Mouse (Mus musculus) urinary bladder, postnatal 10 days (tissue): ENCODE results near the gene Gtf2ird1.
"Not testable (repeated sequence)": the region's sequence is repeated elsewhere in the genome, so short reads cannot be mapped to it uniquely, and the experiment has no call there.

Experiments
- DNase-seq: peaks from one replicate; pipeline ENCODE4 v3.0.0; 2022; ENCODE audit warnings: low spot score

Gene Gtf2ird1

GRCm38 (mm10) chr5:134475006-134475605, 18.6 kb upstream of the Gtf2ird1 start:
- DNase-seq = no peak

DNA sequence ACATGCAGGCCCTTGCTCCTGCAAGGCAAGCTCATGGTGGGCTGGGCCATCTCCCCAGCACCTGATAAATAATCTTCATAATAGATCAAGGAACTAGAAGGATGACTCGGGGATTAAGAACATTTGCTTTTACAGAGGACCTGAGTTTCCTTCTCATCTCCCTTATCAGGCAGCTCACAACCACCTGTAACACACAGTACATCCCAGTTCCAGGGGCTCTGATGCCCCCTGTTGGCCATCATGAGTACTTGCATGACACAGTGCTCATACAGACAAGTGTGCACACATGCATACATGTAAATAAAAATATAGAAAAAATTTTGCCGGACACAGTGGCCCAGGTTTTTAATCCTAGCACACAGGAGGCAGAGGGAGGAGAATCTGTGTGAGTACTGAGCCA, 17.4 kb upstream of the Gtf2ird1 start:
- DNase-seq = no peak

GRCm38 (mm10) chr5:134470538-134471169, 14.1 kb upstream of the Gtf2ird1 start:
- DNase-seq = no peak

DNA sequence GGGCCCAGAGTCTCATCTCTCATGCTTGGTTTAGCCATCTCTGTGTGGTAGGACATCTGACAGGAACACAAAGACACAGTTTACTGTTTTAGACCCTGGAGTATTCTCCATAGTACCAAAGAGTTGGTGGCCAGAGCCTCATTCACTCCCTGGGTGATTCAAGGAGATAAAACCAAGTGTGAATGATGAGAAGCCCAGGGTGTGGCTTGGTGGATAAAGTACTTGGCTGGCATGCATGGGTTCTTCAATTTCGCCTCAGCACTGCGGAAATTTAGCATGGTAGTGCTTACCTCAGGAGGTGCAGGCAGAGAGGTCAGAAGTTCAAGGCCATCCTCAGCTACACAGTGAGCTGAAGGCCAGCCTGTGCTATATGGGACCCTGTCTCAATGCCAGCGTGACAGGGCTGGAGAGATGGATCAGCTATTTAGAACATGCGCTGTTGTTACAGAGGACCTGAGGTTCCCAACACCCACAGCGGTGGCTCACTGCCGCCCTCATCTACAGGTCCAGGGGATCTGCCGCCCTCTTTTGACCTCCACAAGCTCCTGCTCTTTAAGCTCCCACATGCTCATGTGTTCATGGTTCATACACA, 13.1 kb upstream of the Gtf2ird1 start:
- no peak for DNase-seq

GRCm38 (mm10) chr5:134468158-134468765, 11.7 kb upstream of the Gtf2ird1 start:
- DNase-seq = no peak

DNA sequence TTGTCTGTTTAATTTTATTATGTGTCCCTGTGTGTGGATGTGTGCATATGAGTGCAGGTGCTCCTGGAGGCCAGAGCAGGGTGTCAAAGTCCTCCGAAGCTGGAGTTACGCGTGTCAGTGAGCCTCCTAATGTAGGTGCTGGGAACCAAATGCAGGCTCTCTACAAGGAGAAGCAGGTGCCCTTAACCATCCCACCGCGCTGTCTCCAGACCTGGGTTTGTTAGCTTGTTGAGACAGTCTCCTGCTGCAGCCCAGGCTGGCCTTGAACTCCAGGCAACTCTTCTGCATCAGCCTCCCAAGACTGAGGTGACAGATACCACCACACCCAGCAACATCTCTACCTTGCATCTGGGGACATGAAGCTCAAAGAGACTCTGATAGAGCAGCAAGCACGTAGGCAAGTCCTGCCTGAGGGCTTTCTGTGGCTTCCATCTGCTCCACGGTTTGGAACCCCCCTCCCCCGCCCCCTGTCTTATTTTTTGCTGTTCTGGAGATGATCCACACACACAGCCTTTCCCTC, 10.6 kb upstream of the Gtf2ird1 start:
- DNase-seq = no peak

DNA sequence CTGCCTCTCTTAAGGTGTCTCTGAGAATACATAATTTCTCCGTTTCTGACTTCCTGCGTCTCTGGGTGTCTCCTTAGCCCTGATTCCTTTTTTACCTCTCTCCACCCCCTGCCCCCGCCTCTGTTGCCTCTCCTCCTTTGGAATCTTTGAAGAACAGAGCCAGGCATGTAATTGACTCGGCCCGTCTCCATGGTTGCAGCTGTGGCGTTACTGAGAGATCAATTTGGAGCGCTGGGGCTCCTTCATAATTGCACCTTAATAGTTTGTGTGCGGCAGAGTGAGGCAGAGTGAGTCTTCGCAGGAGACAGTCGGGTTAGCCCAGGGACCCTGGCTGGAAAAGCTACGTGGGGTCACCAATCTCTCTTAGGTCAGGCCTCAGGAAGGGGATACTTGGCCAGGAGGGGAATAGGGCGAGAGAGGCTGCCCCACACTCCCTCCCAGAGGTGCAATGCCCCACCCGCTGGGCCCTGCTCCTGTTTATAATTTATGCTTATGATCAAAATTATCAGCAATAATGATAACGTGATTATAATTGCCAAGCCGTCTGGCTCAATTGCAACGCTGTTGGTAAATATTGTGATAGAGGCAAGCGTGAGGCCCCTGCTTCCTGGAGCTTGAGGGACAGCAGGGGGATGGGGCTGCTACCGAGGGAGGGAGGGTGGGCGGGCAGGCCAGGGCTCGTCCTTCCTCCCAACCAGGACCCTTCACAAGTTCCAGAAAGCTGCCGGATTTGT, 9.9 kb upstream of the Gtf2ird1 start:
- DNase-seq = no peak

DNA sequence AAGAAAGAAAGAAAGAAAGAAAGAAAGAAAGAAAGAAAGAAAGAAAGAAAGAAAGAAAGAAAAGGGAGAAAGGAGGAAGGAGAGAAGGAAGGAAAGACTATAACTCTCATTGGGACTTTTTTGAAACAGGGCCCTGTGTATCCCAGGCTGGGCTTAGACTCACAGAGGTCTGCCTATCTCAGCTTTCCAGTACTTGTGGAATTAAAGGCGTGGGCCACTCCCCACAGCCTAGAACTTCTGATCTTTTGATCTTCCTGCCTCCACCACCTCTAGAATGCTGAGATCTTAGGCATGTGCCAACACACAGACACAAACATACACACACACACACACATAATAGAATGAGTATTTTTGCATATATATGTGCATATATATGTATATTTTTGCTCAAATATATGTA, 8.7 kb upstream of the Gtf2ird1 start:
- no peak for DNase-seq

DNA sequence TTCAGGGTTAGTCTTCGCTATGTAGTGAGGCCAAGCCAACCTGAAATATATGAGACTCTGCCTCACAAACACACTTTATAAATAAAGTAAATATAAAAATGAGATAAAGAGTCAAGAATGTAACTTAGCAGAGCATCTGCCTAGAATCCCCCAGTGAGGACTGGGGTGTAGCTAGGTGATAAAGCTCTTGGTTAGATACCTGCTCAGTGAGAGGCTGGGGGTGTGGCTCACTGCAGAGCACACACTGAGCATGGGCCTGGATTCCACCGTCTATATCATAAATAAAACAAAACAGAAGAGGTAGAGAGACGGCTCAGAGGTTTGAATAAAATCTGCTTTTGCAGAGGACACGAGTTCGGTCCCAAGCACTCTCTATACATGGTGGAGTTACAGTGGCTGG, 7.7 kb upstream of the Gtf2ird1 start:
- no peak for DNase-seq

DNA sequence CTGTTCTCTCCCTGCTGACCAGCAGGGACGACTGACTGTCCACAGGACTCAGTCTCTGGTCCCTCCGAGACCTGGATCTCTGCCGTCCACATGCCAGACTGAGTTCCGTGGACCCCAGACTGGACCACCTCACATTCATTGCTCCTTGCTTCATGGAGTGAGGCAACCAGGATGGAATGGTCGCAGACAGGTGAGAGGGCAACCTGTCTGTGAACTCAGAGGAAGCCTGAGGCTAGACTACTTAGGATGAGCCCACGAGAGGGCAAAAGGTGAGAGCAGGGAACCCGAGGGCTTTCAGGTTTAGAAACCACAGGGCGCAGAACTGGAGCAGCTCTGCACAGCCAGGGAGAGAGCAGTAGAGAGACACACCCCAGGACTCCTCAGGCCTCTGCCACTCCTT, 6.2 kb upstream of the Gtf2ird1 start:
- DNase-seq = no peak

GRCm38 (mm10) chr5:134462316-134462715, 5.8 kb upstream of the Gtf2ird1 start:
- DNase-seq = no peak

DNA sequence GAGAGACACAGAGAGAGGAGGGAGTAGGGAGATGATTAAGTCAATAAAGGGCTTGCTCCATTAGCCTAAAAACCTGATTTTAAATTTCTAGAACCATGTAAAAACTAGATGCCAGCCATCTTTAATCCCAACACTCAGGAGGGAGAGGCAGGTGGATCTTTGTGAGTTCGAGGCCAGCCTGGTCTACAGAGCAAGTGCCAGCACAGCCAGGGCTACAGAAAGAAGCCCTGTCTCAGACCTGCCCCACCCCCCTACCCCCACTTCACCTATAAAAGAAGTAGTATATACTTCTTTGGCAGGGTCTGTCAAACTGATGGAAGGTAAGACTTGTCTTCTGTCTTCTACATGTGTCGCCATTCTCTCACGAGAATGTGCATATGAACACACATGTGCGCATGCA, 4.0 kb upstream of the Gtf2ird1 start:
- no peak for DNase-seq

DNA sequence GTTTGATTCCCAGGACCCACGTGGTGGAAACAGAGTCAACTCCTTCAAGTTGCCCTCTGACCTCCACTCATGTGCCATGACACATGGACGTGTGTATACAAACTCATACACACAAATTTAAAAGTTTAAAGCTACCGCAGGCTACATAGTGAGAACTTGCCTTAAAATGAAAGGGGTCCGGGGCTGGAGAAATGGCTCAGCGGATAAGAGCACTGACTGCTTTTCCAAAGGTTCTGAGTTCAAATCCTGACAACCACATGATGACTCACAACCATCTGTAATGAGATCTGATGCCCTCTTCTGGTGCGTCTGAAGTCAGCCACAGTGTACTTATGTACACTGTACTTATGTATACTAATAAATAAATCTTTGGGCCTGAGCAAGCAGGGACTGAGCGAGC, 2.6 kb upstream of the Gtf2ird1 start:
- DNase-seq = no peak

- no peak for DNase-seq
These were observed 1.9 kb upstream of the Gtf2ird1 start for GRCm38 (mm10) chr5:134458416-134458815.

- no peak for DNase-seq
These were observed 855 bp upstream of the Gtf2ird1 start for GRCm38 (mm10) chr5:134457371-134457770.

GRCm38 (mm10) chr5:134455914-134456423, 547 bp downstream of the Gtf2ird1 start:
- DNase-seq = no peak

DNA sequence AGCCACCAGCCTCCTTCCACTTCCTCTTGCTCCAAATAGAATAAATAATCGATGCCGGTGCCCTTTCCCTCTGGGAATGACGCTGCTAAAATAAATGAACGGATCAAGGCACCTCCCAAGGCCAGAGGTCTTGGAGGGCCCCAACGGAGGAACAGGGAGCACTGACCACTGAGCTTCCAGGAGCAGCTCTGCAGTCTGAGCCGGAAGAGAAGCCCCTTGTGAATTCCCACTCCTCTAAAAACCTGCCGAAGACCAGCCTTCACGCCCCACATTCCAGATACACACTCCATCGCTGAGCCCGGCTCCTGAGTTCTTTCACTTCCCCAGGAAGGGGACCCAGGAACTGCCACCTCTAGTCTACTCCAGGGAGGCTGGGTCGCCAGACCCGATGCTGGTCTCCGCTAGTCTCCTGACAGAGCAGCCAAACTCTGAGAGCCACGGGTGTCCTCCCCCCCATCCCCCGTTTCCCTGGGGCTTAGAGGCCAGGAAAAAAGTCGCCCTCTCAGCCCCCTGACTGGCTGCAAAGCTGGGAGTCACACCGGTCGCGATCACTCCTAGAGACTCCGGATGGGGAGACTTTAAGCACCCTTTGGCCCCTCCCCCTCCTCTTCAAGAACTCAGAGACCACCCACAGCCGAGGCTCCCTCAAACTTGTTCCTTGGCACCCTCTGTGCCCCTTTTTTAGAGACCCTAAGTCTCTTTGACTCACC, 1.2 kb downstream of the Gtf2ird1 start:
- DNase-seq = no peak

DNA sequence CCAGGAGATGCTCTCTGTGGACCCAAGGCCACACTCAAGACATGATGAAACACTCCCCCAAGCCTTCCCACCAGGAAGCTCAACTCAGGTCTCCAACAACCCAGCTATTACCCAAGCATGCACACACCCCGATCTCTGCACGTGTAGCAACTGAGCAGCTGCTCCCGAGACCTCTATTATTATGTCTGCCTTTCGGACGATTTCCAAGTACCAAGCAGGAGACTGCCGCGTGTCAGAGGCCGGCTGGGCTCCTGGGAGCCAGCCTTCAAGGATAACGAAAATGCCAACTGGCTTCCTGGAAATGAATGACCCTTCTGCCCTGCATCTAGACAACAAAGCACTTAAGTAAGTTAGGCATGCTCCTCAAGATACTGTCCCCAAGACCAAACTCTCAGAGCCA, 2.1 kb downstream of the Gtf2ird1 start:
- no peak for DNase-seq

DNA sequence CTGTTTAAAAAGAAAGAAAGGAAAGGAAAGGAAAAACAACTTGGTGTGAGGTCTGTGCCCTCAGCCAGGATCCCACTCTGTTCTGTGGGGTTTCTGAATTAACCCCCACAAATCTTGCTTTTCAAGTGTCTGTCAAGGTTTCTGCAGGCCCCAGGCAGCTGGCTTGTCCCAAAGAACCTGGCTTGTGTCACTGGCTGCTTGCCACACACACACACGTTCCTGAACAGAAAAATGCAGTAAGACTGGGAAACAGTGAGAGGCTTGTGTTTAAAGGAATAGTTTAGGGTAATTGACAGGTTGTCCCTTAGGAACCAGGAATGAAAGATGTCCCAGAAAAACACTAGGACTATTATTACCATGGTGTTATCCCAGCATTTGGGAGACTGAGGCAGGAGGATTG, 2.9 kb downstream of the Gtf2ird1 start:
- DNase-seq = no peak

DNA sequence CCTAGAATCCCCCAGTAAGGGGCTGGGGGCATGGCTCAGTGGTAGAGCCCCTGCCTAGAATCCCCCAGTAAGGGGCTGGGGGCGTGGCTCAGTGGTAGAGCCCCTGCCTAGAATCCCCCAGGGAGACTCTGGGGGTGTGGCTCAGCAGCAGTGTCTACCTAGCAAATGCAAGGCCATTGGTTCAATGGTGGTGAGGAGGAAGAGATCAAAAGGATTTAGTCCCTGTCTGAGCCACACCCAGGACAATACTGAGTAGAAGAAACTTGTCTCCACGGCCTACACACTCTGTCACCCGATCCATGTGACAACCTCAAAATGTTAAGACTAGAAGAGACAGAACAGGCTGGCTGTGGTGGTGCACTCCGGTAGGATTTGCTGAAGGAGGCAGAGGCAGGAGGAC, 9.8 kb downstream of the Gtf2ird1 start:
- DNase-seq = not testable (repeated sequence)

DNA sequence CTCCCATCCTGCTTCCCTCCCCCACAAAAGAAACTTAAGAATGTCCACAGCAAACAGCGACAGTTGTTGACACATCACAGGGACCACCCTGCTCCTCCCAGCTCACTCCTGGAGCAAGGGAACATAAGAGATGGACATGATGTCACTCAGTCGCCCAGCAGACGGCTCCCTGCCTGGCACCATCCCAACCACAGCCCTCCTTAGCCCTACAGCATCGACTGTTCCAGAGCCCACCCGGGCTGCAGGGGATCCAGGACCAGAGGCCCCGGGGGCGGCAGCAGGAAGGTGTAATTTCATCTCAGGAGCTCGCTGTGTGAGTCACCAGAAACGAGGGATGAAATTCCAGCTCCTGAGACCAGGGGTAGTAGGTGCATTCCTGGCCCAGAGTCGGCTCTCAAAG, 10.6 kb downstream of the Gtf2ird1 start:
- no peak for DNase-seq
